Mouse (Mus musculus) C2C12 (cell line): Measurements from ENCODE around the gene Trio.

Experiments used
- CTCF ChIP-seq: IDR thresholded peaks from one replicate; pipeline ENCODE4 v1.5.1; 2011; ENCODE audit not compliant: control insufficient read depth, insufficient read depth, insufficient read length
- MAX ChIP-seq: IDR thresholded peaks from one replicate; pipeline ENCODE4 v1.6.1; 2011; ENCODE audit warnings: mild to moderate bottlenecking, control low read depth
- MYOD1 ChIP-seq: IDR thresholded peaks from one replicate; pipeline ENCODE4 v1.6.1; 2011; ENCODE audit warnings: low read depth; ENCODE audit not compliant: control insufficient read depth, insufficient read length
- MYOG ChIP-seq: IDR thresholded peaks from one replicate; pipeline ENCODE4 v1.6.1; 2011; ENCODE audit not compliant: control insufficient read depth, insufficient read length; ENCODE audit errors: extremely low read depth

DNA sequence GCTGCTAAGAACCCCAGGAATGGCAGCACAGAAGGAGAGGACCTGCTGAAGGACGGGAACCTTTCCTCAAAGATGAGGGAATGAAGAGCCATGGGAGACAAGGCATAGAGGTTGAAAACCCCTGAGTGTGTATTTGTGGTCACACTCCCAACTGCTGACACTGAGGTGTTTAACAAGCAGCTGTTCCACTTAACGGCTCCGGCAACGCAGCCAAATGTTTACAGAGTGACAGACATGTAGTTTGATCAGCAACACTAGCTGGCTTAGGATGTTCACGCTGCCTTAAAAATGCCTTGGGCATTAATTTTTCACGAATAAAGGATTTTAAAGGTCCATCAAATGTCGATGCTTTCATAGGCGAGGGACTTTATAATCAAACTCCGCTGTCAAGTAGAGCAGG lies 106.8 kb downstream of the Trio start:
- TF ChIP-seq CTCF (no peak), MYOD1 (no peak), MAX (no peak), MYOG (no peak)
